Mouse (Mus musculus): ENCODE measurements around the gene Zfr2.

Gene Zfr2

DNA sequence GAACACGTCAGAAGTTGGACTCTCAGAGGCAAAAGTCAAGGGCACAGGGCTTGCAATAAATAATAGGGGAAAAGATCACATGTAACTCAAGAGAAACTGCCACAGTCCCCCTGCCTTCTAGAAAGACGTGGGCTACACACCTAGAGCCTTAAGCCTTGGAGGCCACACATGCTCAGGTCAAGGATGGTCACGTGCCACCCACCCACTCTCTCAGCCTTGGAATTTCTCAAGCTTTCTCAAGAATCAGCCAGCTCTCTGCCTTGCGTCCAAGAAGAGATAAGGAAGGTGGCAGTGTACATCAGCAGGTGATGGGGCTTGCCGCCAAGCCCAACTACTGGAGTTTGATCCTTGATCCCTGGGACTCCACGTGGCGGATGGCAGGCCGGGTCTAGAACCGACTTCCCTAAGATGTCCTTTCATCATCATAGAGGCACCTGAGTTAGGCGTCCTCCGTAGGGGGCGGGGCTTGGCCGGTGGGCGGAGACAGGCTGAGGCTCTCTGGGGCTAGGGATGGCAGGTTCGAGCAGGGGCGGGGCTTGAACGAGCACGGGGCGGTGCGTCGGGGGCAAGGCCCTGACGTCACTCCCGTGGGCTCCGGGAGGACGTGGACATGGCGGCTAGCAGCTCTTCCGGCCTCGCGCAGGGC is at the start of gene Zfr2:
Gene Zfr2, plus strand, starts transcription at position 576 of the 646 bp plus-strand sequence.
- peak; percentile 98 for DNase-seq (ENCODE audit: low spot score)

DNA sequence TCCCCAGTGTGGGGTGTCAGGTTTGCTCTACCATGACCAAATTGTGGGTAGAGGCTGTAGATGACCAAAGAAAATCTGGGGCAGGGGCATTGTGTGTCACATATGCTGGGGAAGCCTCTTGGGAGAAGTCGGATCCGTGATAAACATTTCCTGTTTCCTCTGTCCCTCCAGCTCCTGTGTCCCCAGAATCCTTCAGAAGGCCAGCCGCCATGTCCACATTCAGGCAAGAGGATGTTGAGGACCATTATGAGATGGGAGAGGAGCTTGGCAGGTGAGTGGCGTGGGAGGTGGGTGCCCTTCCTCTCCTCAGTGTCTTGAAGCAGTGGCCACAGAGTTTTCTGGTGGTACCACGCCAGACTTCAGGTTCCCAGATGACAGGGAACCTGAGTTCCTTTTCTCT is 49.1 kb upstream of the Zfr2 start, which contains the start of gene 4930442H23Rik:
Gene 4930442H23Rik, minus strand, starts transcription at position 45 of the 400 bp plus-strand sequence.
- no peak for DNase-seq (ENCODE audit: low spot score)

DNA sequence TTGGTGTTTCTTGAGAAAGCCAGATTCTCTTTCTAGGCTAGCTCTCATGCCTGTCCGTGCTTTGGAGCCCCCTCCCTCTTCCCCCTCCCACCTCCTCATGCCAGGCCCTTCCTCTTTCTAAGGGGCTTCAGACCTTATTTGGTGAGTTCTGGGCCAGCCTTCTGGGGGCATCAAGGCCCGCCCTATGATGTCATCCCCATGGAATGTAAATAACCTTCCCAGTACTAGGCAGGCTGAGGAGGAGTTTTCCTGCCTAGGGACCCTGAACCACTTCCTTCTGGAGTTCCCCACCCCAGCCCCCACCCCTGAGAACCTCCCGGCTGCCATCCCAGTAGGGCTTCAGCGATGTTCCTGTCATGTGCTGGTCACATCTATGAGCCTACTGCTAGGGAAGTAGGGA is 48.2 kb upstream of the Zfr2 start:
- no peak for DNase-seq (ENCODE audit: low spot score)

DNA sequence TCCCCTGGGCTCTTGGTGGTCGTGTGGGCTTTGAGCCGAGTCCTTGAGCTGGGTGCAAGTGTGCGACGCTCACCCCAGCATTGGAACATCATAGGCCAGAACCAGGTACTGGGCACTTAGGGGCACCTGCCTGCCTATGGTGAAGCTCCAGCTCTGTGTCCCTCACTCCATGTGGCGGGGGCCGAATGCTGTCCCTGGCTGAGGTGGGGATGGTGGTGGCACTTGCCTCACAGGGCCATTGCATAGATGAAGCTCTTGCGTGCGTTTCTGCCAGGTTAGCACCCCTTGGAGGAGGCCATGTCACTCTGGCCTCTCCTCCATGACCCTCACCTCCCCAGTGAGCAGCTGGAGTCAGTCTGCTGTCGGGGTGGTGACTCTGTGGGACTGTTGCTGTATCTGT is 45.8 kb upstream of the Zfr2 start:
- DNase-seq (ENCODE audit: low spot score): no peak

DNA sequence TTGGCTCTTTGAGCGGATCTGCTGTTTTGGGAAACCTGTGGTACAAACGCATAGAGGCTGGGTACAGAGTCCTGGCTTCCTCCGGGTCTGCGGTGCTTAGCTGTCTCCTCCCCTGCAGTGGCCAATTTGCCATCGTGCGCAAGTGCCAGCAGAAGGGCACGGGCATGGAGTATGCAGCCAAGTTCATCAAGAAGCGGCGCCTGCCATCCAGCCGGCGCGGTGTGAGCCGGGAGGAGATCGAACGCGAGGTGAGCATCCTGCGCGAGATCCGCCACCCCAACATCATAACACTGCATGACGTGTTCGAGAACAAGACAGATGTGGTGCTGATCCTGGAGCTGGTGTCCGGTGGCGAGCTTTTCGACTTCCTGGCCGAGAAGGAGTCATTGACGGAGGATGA is 43.1 kb upstream of the Zfr2 start:
- DNase-seq (ENCODE audit: low spot score): no peak

DNA sequence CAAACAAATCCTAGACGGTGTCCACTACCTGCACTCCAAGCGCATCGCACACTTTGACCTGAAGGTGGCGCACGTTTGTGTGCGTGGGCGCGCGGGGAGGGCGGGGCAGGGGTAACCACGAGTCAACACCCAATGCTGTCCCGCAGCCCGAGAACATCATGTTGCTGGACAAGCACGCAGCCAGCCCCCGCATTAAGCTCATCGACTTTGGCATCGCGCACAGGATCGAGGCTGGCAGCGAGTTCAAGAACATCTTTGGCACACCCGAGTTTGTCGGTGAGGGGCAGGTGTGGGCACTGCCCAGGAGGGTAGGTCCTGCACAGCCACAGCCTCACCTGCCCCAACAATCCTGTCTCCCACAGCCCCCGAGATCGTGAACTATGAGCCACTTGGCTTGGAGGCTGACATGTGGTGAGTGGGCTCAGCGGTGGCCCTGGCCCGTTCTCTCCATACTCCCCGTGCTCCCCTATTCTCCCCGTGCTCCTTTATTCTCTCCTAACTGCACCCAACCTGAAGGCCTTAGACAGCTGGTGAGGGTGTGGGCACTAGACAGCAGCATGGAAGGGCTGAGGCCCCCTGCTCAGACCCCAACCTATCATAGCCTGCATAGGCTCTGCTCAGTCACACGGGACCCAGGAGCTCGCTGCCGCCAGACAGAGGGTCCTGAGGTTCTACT is 42.6 kb upstream of the Zfr2 start:
- peak; percentile 75 for DNase-seq (ENCODE audit: low spot score)

DNA sequence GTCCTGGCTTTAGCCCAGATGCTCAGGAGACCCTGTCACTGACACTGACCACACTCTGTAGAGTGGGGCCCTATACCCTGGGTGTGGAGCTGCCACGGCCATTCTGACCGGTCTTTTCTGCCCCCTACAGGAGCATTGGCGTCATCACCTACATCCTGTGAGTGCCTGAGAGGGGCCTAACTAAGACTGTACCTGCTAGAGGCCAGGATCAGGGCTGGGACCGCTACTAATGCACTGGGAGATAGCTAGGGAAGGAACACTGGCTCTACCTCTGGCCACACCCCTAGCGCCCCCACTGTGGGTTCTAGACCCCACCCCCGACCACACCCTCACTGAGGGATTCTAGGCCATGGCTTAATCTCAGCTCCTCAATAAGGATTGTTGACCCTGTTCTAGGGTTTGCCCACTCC is 42.0 kb upstream of the Zfr2 start:
- peak; percentile 57 for DNase-seq (ENCODE audit: low spot score)

DNA sequence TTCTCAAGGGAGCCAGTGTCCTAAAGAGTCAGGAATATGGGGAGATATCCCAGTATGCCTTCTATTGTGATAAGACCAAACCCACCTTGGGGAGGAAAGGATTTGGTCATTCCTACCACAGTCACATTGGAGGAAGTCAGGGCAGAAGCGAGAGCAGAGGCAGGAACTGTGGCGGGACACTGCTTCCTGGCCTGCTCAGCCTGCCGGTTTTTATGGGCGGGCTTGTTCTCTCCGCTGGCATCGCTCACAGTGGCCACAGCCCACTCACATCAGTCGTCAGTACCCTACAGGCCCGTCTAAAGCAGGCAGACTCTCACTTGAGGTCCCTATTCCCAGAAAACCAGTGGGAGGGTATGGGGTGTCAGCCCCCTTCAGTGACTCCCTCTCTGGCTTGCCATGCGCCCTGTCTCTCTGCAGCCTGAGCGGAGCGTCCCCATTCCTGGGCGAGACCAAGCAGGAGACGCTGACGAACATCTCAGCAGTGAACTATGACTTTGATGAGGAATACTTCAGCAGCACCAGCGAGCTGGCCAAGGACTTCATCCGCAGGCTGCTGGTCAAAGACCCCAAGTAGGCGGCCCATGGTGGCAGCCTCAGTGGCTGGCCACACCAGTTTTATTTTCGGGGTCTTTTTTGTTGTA is 41.5 kb upstream of the Zfr2 start:
- no peak for DNase-seq (ENCODE audit: low spot score)

DNA sequence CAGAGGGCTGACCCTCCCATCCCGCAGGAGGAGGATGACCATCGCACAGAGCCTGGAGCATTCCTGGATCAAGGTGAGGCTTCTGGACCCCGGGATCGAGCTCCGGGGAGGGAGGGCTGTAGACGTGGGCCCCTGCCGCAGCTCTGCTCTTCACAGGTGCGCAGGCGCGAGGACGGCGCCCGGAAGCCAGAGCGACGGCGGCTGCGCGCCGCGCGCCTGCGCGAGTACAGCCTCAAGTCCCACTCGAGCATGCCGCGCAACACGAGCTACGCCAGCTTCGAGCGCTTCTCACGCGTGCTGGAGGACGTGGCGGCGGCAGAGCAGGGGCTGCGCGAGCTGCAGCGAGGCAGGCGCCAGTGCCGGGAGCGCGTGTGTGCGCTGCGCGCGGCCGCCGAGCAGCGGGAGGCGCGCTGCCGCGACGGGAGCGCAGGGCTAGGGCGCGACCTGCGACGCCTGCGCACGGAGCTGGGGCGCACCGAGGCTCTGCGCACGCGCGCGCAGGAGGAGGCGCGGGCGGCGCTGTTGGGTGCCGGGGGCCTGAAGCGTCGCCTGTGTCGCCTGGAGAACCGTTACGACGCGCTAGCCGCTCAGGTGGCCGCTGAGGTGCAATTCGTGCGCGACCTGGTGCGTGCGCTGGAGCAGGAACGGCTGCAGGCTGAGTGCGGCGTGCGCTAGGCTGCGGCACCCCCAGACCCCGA is 40.5 kb upstream of the Zfr2 start:
- DNase-seq (ENCODE audit: low spot score): peak; percentile 83

DNA sequence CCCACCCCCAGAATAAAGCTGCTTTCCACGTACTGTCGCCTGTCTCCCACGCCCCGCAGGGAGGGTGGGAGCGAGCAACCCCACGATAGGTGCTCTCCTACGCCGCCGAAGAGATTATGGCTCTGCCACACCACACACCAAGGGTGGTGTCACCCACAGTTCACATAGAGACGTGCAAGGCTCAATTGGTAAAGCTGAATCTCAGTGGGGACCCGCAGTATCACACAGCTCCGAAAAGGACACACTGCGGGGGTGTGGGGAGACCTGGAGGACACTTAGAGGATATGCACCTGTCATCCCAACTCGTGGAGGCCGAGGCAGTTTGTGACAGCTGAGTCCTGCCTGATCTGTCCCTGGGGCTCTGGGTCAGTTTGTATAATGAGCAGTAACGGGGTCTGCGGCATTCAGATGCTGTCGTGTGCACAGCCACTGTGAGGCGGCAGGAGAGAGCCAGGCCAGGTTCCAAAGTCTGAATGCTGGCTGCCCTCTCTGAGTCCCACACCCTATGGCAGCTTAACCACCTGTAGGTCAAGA is 39.9 kb upstream of the Zfr2 start:
- DNase-seq (ENCODE audit: low spot score): no peak

DNA sequence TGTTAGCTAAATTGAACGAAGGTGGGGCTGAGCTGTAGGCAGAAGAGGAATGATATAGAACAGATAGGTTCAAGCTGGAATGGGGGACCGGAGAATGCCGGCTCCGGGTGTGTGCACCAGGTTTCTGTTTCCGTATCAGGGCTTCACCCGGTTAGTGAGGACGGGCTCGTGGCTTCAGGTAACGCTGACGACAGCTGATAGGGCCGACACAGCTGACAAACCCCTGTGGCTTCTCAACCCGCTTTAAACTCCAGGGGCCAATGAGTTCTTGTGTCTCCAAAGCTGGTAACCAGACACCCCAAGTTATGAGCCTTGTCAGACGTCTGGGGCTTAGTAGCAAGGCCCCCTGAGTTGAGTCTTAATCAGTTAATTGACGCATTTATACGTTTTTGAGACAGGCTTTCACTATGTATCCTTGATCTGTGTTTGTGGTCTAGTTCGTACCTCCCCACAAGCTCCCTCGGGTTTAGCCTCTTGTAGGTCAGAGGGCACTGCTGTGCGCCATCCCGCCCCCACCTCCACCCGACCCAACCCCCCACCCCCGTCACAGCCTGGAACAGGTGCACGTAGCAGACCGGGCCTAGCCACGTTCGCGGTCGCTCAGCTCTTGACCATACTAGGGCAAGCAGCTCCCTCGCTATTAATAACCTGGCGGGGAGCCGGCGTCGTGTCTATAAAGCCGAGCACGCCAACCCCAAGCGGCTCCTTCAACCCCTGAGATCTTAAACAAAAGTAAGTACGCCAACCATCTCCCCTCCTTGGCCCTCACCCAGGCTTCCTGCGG is 38.8 kb upstream of the Zfr2 start:
- peak; percentile 74 for DNase-seq (ENCODE audit: low spot score)

DNA sequence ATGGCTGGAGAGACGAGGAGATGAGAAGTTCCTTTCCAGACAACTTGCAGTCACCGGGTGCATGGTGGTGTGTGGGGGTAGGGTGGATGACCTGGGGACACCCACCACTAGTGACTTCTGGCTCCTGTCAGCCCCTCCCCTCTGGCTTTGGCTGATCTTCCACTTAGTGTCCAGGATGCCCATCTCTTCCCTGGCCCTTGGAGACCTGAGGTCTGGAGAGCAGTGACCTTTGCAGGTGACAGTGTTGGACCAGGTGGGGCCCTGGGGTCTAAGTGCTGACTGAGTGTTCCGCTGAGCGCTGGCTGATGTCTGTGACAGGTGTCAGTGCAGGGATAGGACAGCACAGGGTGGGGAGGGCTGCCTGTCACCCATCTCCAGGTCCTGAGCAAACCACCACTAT is 37.7 kb upstream of the Zfr2 start:
- no peak for DNase-seq (ENCODE audit: low spot score)

DNA sequence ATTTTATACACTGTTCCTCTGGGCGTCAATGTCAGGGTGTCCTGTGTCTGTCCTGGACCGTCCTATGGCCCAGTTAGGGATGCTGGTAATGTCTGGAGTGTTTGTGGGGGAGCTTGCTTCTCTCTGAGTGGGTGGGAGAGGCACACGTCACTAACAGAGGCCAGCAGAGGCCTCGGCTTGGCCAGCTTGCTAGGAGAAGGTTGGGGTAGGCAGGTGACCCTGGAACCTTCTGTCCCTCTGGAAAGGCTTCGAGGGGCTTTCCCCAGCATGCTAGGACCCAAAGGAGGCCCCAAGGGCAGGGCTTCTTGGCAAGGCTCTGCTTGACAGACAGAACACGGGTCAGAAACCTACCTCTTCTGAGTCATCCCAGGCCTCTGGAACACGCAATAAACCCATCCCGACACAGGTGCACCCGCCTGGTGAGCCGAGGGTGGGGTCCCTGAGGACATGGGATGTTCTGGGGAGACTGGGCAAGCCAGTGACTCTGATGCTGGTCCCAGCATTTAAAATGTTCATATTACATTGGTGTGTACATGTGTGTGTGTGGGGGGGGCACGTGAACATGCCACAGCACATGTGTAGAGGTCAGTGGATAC is 36.4 kb upstream of the Zfr2 start:
- no peak for DNase-seq (ENCODE audit: low spot score)

DNA sequence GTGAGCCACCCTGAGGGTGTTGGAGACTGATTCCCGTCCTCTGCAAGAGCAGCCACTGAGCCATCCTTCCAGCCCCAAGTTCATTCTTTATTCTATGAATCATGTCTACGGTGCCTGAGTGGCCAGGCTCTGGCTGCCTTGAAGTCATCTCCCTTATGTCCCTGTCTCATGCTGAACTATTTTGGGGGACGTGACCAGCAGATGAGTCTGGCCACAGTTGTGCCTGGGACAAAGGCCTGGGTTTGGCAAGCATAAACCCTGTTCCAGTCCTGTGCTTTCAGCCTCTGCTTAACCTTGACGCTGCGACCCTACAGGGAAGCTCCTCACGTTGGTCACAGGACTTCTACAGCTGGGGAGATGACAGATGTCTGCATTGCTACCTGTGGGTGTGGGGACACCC is 35.6 kb upstream of the Zfr2 start:
- DNase-seq (ENCODE audit: low spot score): no peak

DNA sequence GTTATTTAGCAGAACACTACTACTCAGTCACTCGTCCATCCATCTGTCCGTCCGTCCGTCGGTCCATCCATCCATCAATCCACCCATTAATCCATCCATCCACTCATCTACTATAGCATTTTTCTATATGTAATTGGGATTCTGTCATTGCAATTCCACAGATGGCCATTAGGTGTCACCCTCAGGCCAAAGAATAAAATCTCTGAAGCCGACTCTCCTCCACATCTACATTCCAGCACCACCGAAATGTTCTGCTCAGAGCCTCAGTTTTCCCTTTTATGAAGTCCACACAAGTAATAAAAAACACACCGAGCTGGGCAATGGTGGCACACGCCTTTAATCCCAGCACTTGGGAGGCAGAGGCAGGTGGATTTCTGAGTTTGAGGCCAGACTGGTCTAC is 34.7 kb upstream of the Zfr2 start:
- peak; percentile 71 for DNase-seq (ENCODE audit: low spot score)

DNA sequence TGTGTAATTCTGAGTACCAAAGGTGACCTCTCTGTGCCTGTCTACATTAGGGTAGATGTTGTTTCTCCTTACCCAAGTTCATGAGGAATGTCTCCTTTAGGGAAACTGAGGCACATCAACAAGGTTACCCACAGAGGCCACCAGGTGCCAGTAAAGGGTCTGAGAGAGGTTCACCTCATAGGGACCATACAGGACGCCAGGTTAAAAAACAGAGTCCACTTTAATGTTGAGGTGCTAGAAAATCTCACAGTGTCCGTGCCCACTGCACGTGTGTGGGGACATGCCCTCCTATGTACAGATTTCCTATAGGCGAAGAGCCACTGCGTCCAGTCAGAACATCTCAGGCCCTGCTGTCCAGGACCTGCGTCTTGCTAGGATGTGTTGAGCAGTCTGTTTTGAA is 34.0 kb upstream of the Zfr2 start:
- no peak for DNase-seq (ENCODE audit: low spot score)

DNA sequence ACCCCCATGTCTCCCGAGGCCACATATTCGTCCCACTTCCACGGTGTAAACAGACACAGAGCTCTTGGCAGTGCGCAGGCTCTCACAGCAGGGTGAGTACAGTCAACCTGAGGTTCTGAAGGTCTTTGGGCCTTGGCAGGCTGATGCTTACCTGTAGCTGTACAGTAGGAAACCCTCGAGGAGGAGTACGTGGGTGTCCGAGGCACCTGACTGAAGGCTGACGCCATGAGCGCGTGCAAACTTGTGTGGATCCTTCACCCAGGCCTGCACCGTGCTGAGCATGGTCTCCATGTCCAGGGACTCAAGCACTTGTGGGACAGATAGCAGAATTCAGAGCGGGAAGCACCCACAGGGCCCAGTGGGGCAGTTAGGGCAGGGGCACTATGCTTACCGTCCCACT is 32.8 kb upstream of the Zfr2 start:
- no peak for DNase-seq (ENCODE audit: low spot score)

DNA sequence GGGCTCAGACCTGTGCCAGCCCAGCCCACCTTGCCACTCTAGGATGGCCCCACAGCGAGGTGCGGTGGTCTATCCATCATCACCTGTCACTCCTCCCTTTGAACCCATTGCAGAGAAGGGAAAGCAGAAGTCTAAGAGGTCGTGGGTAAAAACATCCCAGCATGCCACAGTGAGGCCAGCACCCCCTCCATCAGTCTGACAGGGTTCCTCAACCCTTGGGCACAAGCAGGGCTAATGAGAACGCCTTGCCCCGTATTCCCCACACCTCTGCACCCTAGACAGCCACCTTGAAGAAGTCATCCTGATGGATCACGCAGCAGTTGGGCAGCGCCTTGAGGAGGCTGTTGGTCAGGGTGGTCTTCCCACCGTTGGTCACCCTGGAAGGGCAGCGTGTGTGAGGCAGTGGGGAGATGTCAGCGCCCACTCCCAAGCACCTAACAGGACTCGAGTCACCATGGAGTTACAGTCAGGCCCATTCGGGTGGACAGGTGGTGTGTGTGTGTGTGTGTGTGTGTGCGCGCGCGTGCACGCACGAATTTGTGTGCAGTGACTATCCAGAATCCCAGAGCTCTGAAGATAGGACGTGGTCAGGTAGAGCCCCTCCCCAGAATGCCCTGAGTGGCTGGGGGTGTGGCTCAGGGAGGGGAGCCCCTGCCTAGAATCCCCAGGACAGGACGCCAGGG is 32.2 kb upstream of the Zfr2 start:
- no peak for DNase-seq (ENCODE audit: low spot score)

DNA sequence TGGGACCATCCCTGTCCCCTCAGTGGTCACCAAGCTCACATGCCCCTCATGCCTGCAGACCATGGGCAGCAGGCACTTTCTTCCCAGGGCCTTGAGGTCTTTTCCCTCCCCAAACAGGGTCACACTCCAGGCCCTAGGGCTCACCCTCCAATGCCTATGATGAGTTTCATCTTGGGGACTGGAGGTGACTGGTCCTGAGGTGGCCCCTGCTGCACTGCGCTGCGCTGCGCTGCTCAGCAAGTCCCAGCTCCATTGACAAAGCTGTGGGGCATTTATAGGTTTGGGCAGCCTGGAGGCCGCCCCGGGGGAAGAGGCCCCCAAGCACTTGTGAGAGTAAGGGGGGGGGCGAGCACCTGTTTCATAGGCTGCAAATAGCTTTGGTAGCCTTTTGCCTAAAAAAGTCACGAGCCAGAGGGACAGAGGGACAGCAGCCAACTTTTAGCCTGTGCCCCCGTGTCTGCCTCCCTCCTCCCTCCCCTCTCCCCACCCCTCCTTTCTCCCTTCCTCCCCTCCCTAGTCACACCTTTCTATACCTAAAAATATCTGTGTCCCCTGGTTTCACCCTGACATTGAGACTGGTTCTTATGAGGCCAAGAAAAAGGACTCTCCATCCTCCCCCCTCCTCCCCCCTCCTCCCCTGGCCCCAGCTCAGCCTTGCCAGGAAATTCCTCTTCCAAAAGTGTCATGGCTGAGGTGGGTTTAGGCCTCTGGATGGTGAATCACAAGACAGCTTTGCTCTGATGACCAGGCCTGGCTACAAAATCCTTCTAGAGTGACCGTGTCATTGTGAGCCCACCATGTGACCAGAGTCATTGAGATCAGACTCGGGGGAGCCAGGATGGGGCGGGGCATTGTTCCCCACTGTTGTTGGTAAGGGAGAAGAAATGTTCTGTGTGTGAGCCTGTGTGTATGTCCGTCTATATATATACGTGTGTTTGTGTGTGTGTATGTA is 30.9 kb upstream of the Zfr2 start, which contains the start of gene Nmrk2:
Gene Nmrk2, minus strand, starts transcription at position 245 of the 952 bp plus-strand sequence.
- peak; percentile 40 for DNase-seq (ENCODE audit: low spot score)

Data from testis, postnatal 10 days (tissue).